In the genomic region with DNA sequence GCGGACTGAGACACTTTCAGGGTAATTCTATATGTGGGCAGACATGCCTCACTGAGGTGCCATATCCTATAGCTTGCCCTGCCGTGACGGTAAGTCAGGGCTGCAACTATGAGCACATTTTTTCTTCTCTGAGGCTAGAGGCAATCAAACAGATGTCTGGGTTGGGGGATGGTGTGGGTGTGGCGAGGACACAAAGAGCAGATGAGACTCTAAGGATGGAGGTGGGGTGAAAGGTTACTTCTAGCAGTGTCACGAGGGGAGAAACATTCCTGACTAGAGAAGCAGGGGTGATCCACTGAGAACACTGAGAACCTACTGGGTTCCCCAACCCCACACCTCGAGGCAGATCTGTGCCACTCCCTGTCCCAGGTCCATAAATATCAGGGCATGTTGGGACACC, we compare ENCODE assay signal across 19 mouse cellular contexts. TPM values are rescaled to one million over a fixed set of nuclear protein-coding genes. Genes with fewer than 3 reads are reported as not detected.
DNase-seq lines count a peak whose midpoint lies in the region; ATAC-seq and TF ChIP-seq lines count a peak whose summit lies in the region.
"Had no signal": no experiment of that assay in that cellular context is flagged by ENCODE, and none has a peak within 500 bp of the region (broad histone marks: within the 10 kb centered on the region; RNA-seq: fewer than 3 reads in every experiment).

No protein-coding gene starts in this region.

- WGBS in heart, embryonic 16.5 days: 74% methylated on average over 6 of the region's 6 CpGs
- WGBS in lung, postnatal 0 days: 56% methylated on average over 6 of the region's 6 CpGs

- H3K9me3 ChIP-seq in heart, embryonic 16.5 days (replicated peaks; ENCODE audit: control insufficient read depth, low read length): no peaks in the 10 kb centered on the region
- H3K9me3 ChIP-seq in lung, postnatal 0 days (ENCODE audit: low read length): no peaks in the 10 kb centered on the region
- H3K9me3 ChIP-seq: forebrain, embryonic 10.5 days; liver, embryonic 12.5 days; midbrain, embryonic 15.5 days; neural tube, embryonic 15.5 days had no signal

- H3K4me3 ChIP-seq in heart, embryonic 16.5 days (ENCODE audit: low read length): no peak overlapping the region
- no peak overlapping the region for H3K4me3 ChIP-seq in lung, postnatal 0 days (ENCODE audit: low read depth, low read length)
- no peak overlapping the region for H3K4me3 ChIP-seq in embryonic fibroblast, embryonic 13.5 days (ENCODE audit: insufficient read depth, low read length)
- H3K4me3 ChIP-seq: forebrain, embryonic 10.5 days; left cerebral cortex, adult 2 months; liver, embryonic 12.5 days; midbrain, embryonic 15.5 days; neural tube, embryonic 15.5 days had no signal

- ATAC-seq in heart, embryonic 16.5 days (replicated peaks; ENCODE audit: extremely low read depth, insufficient read depth, low FRiP score): no peak
- ATAC-seq in lung, postnatal 0 days: no peak
- ATAC-seq: liver, embryonic 12.5 days had no signal

- no peak for TF ChIP-seq CTCF in lung, postnatal 0 days (IDR thresholded peaks at IDR 0.05)
- no peak for TF ChIP-seq CTCF in embryonic fibroblast, embryonic 13.5 days (IDR thresholded peaks at IDR 0.05; ENCODE audit: borderline replicate concordance, insufficient read depth, low read length)

- no peak for DNase-seq in heart, adult 18-20 months
- DNase-seq in lung, postnatal 0 days (ENCODE audit: low spot score): no peak
- no peak for DNase-seq in lung, postnatal 36 days
- peak; percentile 63 for DNase-seq in yolk sac, embryonic 10.5 days (ENCODE audit: low spot score)
- DNase-seq in ovary, postnatal 14 days (ENCODE audit: low spot score): no peak
- no peak for DNase-seq in adrenal gland, postnatal 25 days
- DNase-seq: cerebellum, adult 18-20 months; kidney, adult 11 months; spleen, adult 18-20 months; thymus, adult 2 months had no signal

- TF ChIP-seq POLR2A in embryonic fibroblast, embryonic 13.5 days (IDR thresholded peaks at IDR 0.05; ENCODE audit: low read depth, low read length): no peak

- H3K4me1 ChIP-seq in heart, embryonic 16.5 days (ENCODE audit: control insufficient read depth, insufficient read depth, low read length): peaks cover 25% of the 10 kb centered on the region
- H3K4me1 ChIP-seq in lung, postnatal 0 days (ENCODE audit: insufficient read depth, low read depth, low read length): no peaks in the 10 kb centered on the region
- H3K4me1 ChIP-seq in embryonic fibroblast, embryonic 13.5 days (ENCODE audit: control insufficient read depth, insufficient read depth, low read length): peaks cover 33% of the 10 kb centered on the region

- no peak for TF ChIP-seq EP300 in lung, postnatal 0 days (IDR thresholded peaks at IDR 0.05)

- H3K36me3 ChIP-seq in heart, embryonic 16.5 days (ENCODE audit: control insufficient read depth, insufficient read depth): peaks cover 40% of the 10 kb centered on the region
- peaks cover 24% of the 10 kb centered on the region; the same call in 1 of the 2 replicates for H3K36me3 ChIP-seq in lung, postnatal 0 days (ENCODE audit: insufficient read depth, low read length)
- H3K36me3 ChIP-seq: midbrain, embryonic 15.5 days had no signal

- no peaks in the 10 kb centered on the region for H3K27me3 ChIP-seq in heart, embryonic 16.5 days (ENCODE audit: control insufficient read depth, insufficient read depth, low read length)
- H3K27me3 ChIP-seq in lung, postnatal 0 days (replicated peaks; ENCODE audit: insufficient read depth, low read length): no peaks in the 10 kb centered on the region
- H3K27me3 ChIP-seq: liver, embryonic 12.5 days; midbrain, embryonic 15.5 days; neural tube, embryonic 15.5 days had no signal

- no peak overlapping the region for H3K9ac ChIP-seq in heart, embryonic 16.5 days (ENCODE audit: low read length)
- H3K9ac ChIP-seq in lung, postnatal 0 days (replicated peaks; ENCODE audit: low read depth): no peak overlapping the region
- H3K9ac ChIP-seq: liver, embryonic 12.5 days; midbrain, embryonic 15.5 days; neural tube, embryonic 15.5 days had no signal

- H3K27ac ChIP-seq in heart, embryonic 16.5 days (ENCODE audit: low read length): peak overlapping the region; percentile 2; the same call in 1 of the 2 replicates
- peak overlapping the region; percentile 79 for H3K27ac ChIP-seq in lung, postnatal 0 days (ENCODE audit: low read length)
- peak overlapping the region; percentile 44 for H3K27ac ChIP-seq in embryonic fibroblast, embryonic 13.5 days (ENCODE audit: insufficient read depth, low read length)
- H3K27ac ChIP-seq: forebrain, embryonic 10.5 days; liver, embryonic 12.5 days; macrophage; midbrain, embryonic 15.5 days; neural tube, embryonic 15.5 days had no signal

- no peak overlapping the region for H3K4me2 ChIP-seq in heart, embryonic 16.5 days (ENCODE audit: low read depth, low read length)
- no peak overlapping the region for H3K4me2 ChIP-seq in lung, postnatal 0 days (replicated peaks; ENCODE audit: low read depth, low read length)
- H3K4me2 ChIP-seq: liver, embryonic 12.5 days; midbrain, embryonic 15.5 days; neural tube, embryonic 15.5 days had no signal

RNA-seq across cellular contexts. Expression of a gene that starts 13.7 kb away (rescaled TPM):
- 0.64 and 0.68 TPM in 2 replicates for polyA plus RNA-seq in heart, embryonic 16.5 days (2015; fragmentation: Nextera tagmentation; extraction: Ambion mirVana)
- under 1 TPM; 0.18 to 0.37 TPM for total RNA-seq in heart, adult 18-20 months (2021)
- polyA plus RNA-seq in lung, postnatal 0 days (2015; fragmentation: Nextera tagmentation; extraction: Ambion mirVana): 3.7 and 5.2 TPM in 2 replicates
- 1.6 and 3.5 TPM in 2 replicates for polyA plus RNA-seq in embryonic fibroblast, embryonic 13.5 days (2011; ENCODE audit: insufficient read length, low read depth, missing spikeins)
- 5.3 and 6.6 TPM in 2 replicates for total RNA-seq in adrenal gland, postnatal 25 days (2021)
- total RNA-seq: hematopoietic stem cell, adult 5-6 weeks had no signal
- polyA plus RNA-seq: macrophage had no signal

RNA-seq across cellular contexts. Expression of a gene that starts 15.8 kb away (rescaled TPM):
- 42.5 and 45.3 TPM in 2 replicates for polyA plus RNA-seq in heart, embryonic 16.5 days (2015; fragmentation: Nextera tagmentation; extraction: Ambion mirVana)
- 10 to 100 TPM; 29.7 to 29.9 TPM for total RNA-seq in heart, adult 18-20 months (2021)
- polyA plus RNA-seq in lung, postnatal 0 days (2015; fragmentation: Nextera tagmentation; extraction: Ambion mirVana): 21.0 and 22.8 TPM in 2 replicates
- polyA plus RNA-seq in embryonic fibroblast, embryonic 13.5 days (2011; ENCODE audit: insufficient read length, low read depth, missing spikeins): 60.8 and 63.2 TPM in 2 replicates
- 66.6 and 69.7 TPM in 2 replicates for total RNA-seq in adrenal gland, postnatal 25 days (2021)

RNA-seq across cellular contexts. Expression of a gene that starts 19.1 kb away (rescaled TPM):
- 78.4 and 89.3 TPM in 2 replicates for polyA plus RNA-seq in heart, embryonic 16.5 days (2015; fragmentation: Nextera tagmentation; extraction: Ambion mirVana)
- 10 to 100 TPM; 73.6 to 77.5 TPM for total RNA-seq in heart, adult 18-20 months (2021)
- polyA plus RNA-seq in lung, postnatal 0 days (2015; fragmentation: Nextera tagmentation; extraction: Ambion mirVana): 185 and 199 TPM in 2 replicates
- 114 and 133 TPM in 2 replicates for polyA plus RNA-seq in embryonic fibroblast, embryonic 13.5 days (2011; ENCODE audit: insufficient read length, low read depth, missing spikeins)
- 169 and 208 TPM in 2 replicates for total RNA-seq in adrenal gland, postnatal 25 days (2021)

RNA-seq across cellular contexts. Expression of a gene that starts 19.1 kb away (rescaled TPM):
- polyA plus RNA-seq in heart, embryonic 16.5 days (2015; fragmentation: Nextera tagmentation; extraction: Ambion mirVana): 46.3 and 47.8 TPM in 2 replicates
- 10 to 100 TPM; 24.5 to 27.2 TPM for total RNA-seq in heart, adult 18-20 months (2021)
- 82.0 and 89.9 TPM in 2 replicates for polyA plus RNA-seq in lung, postnatal 0 days (2015; fragmentation: Nextera tagmentation; extraction: Ambion mirVana)
- polyA plus RNA-seq in embryonic fibroblast, embryonic 13.5 days (2011; ENCODE audit: insufficient read length, low read depth, missing spikeins): 61.1 and 63.6 TPM in 2 replicates
- total RNA-seq in adrenal gland, postnatal 25 days (2021): 96.4 and 123 TPM in 2 replicates

RNA-seq across cellular contexts. Expression of a gene that starts 30.2 kb away (rescaled TPM):
- polyA plus RNA-seq in heart, embryonic 16.5 days (2015; fragmentation: Nextera tagmentation; extraction: Ambion mirVana): 1.3 and 1.4 TPM in 2 replicates
- total RNA-seq in heart, adult 18-20 months (2021): under 1 TPM; 0.20 to 0.21 TPM
- 1.3 TPM in 2 replicates for polyA plus RNA-seq in lung, postnatal 0 days (2015; fragmentation: Nextera tagmentation; extraction: Ambion mirVana)
- 2.6 and 3.3 TPM in 2 replicates for polyA plus RNA-seq in embryonic fibroblast, embryonic 13.5 days (2011; ENCODE audit: insufficient read length, low read depth, missing spikeins)
- total RNA-seq in adrenal gland, postnatal 25 days (2021): 1.00 TPM in 1 of 2 replicates, not detected in the other
- total RNA-seq: hematopoietic stem cell, adult 5-6 weeks had no signal
- polyA plus RNA-seq: liver, embryonic 12.5 days; macrophage had no signal

Comparison
In these comparisons a context has a peak if more than half of its experiments do, and no peak if none do; other contexts are left out.
1. H3K27ac ChIP-seq: peak in every context shown above with its lines; median percentile 79 in lung, postnatal 0 days; 44 in embryonic fibroblast, embryonic 13.5 days; 2 in heart, embryonic 16.5 days.